Mouse (Mus musculus): ENCODE measurements around the gene Lrg1.

DNA sequence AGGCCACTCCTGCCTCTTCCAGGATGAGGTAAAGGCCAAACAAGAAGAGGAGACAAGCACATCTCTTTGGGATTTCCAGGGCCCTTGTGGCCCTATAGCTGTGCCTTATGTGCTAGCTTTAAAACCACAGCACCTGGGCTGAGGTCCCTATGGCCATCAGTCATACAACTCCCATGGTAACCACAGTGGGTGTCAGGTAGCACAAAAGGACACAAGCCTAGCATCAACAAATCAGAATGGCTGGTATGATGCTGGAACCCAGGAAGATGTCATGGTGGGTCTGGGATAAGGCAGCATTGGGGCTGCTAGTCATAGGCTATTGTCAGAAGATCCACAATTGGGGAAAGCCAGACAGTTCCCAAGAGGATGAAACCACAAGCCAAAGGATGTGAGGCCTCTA lies 50.7 kb downstream of the Lrg1 start:
- TF ChIP-seq CTCF (conservative IDR thresholded peaks at IDR 0.05; ENCODE audit: low read length) (no peak), POU5F1 (IDR thresholded peaks at IDR 0.05; ENCODE audit: borderline replicate concordance, low read length) (no peak)
